Mouse (Mus musculus) gastrocnemius, adult 8-10 months (tissue): Measurements from ENCODE around the gene Bdp1. TPM values are rescaled to one million over a fixed set of nuclear protein-coding genes. Genes with fewer than 3 reads are reported as not detected.
"Not testable (repeated sequence)": the region's sequence is repeated elsewhere in the genome, so short reads cannot be mapped to it uniquely, and the experiment has no call there.

Experiments used
- DNase-seq, 2 experiments: peaks; one replicate each; pipeline ENCODE4 v3.0.0; 2022; ENCODE audit warnings: low spot score in 2 of 2
- total RNA-seq, 4 experiments: library from RNA; stranded (reverse); gene quantifications; 2 replicates each; pipeline ENCODE4 v1.2.4; 2022

Bdp1 gene
- total RNA-seq, result 10 to 100 TPM in 3 of 4 experiments, 1 to 10 TPM in 1; 9.3 to 18.4 (median 12.6) TPM

DNA sequence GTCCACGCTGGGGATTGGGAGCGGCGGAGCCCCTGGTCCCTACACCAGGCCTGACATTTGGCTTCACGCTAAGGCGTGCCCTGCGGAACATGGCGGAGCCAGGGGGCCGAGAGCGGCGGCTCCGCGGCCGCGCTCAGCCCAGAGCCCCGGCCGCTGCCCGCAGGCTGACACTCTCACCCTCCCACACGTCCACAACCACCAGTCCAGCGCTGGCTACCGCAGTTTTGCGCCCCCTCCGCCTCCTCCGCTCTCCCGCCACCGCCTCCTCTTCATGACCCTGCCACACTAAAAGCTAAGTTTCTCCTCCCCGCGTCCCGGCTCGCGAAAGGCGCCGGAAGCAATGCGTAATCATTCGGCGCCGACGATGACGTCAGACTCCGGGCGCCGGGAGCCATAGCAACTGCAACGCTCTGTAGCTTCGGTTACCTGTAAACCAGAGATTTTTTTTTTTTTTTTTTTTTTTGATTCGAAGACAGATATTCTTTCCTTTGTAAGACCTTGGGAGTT, at the start of gene Bdp1:
Bdp1 (minus strand) TSS at position 323 of the 507 bp plus-strand sequence.
- DNase-seq, result peak; percentile 79 to 84

DNA sequence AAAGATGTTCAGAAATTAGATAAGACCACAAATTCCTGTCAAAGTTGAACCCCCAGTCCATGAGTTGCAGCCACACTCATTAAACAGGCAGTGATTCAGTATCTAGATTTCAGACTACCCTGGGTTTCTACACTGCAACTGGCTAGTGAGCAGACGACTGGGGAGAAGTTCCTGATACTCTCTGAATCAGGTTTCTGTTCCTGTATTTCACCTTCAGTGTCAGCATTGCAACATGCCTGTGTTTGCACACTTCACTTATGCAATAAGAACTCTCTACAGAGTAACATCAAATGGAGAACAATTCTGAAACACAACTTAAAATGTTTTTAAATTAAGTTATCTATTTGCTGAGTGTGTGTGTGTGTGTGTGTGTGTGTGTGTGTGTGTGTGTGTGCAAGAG, 48.8 kb upstream of the Bdp1 start:
- no peak for DNase-seq

DNA sequence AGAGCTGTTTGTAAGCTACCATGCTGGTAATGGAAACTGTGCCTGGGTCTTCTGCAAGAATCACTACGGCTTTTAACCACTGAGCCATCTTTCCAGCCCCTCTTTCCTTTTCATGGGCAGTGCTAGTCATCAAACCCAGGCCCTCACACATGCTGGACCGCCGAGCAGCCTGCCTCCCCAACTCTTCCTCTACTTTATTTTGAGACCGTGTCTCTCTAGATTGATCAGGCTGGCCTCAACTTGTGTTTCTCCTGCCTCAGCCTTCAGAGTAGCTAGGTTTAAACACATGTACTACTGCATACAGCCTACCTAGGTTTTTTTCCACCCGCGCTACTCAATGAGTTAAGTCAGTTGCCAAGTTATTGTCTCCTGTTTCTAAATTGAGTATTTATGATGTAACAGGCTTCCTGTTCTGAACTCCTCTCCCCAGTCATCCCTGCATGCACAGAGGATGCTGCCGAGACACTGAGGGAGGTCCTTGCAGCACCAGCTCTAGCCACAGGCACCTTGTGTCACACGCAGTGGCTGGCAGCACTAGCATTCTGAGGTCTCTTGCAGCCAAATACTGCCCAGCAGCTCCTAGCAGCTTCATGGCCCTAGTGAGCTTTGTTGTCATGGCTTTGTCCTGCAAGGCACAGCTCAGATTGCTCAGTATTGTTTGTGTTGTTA, 37.9 kb upstream of the Bdp1 start:
- DNase-seq, result no peak

DNA sequence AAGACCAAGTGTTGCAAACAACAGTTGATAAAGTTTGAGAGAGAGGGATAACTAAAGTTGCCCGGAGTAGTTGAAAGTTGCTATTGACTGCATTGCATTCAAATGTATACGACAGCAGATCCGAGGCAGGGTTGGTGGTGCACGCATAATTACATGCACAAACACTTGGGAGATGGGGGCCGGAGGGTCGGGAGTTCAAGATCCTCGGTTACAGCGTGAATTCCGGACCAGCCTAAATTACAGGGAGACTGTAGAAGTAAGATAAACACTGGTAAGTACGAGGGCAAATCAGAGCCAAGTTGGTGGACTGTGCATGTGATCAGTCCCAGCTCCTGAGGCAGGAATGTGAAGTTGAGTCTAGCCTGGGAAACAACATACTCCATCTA, 21.4 kb upstream of the Bdp1 start:
- no peak for DNase-seq

DNA sequence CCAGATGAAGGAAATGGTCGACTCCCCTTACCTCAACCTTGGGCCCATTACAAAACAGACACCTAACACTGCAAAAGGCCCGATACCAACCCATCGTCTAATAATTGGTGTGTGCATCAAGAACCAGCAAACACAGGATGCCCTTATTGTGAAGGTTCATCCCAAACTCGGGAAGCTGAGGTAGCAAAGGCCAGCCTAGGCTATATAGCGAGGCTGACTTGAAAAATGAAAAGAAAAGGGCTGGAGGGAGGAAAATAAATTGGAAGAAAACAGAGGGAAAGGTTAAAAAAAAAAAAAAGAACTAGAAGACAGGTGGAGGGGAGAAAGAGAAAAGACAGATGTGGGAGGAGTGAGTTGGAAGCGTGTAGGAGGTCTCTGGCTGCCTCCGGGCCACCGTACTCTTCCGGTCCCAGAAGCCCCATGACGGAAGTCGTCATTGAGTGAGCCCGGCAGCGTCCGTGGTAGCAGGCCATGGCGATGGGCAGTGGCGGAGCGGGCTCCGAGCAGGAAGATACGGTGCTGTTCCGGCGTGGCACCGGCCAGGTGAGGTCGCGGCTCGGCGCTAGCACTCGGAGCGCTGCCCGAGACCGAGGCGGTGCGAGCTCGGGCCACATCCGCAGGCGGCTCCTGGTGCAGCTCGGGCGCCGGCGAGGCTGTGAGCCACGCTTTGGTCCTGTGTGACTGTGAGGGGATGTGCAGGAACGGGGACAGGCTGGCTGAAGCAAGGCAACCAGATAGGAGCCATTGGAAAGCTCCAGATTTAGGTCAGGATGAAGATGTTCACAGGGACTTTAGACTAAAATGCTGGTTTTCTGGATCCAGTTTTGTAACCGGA, 20.8 kb upstream of the Bdp1 start, which contains the start of gene Smn1:
Smn1 (plus strand) TSS at position 430 of the 835 bp plus-strand sequence.
- DNase-seq, result peak; percentile 77 to 86

DNA sequence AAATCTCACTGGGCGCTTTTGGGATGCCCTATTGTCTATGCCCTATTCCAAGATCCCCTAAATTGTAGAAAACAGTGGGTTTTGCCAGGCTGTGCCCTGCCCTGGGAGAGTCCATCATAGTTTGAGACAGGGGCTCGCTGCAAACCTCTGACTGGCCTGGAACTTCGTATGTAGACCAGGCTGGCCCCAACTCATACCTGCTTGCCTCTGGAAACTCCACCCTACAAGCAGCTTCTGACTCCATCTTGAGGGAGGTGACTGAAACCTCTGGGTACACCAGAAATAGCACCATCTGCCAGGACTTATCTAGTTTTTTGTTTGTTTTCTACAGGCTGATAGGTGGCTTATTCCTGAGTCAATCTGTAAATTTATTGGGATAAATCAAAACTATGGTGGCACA, 20.1 kb upstream of the Bdp1 start:
- DNase-seq, result no peak

DNA sequence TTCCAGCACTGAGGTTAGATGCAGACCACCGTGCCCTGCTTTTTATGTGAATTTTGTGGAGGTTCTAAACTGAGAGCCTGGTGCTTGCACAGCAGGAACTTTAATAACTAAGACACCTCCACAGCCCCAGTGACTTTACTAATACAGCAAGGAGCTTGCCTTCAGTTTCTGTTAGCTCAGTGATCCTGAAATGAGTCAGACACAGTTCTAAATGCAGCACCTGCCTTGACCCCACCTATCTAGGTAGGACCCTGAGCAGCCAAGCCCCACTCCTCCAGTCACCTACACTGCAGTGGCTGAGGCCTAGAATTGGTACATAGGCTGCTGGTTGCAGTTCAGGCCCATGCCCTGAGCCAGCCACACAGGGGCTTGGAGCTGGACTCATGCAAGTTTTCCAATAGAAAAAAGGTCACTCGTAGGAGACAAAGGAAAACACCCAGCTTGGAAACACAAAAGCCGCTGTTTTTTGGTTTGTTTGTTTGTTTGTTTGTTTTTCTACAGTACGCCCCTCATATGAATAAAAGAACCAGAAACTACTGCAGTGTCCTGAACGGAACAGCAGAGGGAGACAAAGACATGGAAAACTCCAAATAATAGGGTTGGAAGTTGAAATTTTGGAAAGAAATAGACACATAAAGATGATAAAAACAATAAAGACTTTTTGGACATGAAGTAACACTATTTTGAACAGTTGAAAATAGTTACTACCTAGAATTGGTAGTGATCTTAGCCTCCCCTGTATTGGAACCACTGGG, 8.5 kb upstream of the Bdp1 start:
- DNase-seq, result no peak

- peak; percentile 57 to 73 for DNase-seq
Measured at GRCm38 (mm10) chr13:100107652-100108472, 4.0 kb upstream of the Bdp1 start, which contains the start of gene Serf1. Serf1 (plus strand) TSS chr13:100108012.

GRCm38 (mm10) chr13:100103052-100103658, 715 bp downstream of the Bdp1 start:
- DNase-seq, result no peak

DNA sequence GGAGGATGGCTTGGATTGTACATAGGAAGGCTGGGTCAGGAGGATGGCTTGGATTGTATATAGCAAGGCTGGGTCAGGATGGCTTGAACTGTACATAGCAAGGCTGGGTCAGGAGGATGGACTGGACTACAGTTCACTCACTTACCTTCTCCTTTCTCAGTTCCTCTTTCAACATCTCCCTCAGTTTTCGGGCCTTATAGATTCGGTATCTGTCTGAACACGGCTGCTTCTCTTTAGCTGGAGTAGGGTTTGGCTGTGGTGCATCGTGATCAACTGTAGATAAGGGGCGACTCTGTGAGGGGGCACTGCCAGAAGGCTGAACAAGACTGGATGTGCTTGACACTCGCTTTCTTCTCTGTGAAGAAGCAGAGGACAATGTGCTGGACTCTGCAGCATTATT, 5.1 kb downstream of the Bdp1 start:
- no peak for DNase-seq

- DNase-seq, result no peak
Measured at GRCm38 (mm10) chr13:100071473-100071872, 32.4 kb downstream of the Bdp1 start.

GRCm38 (mm10) chr13:100067821-100068220, 36.0 kb downstream of the Bdp1 start:
- DNase-seq, result no peak

DNA sequence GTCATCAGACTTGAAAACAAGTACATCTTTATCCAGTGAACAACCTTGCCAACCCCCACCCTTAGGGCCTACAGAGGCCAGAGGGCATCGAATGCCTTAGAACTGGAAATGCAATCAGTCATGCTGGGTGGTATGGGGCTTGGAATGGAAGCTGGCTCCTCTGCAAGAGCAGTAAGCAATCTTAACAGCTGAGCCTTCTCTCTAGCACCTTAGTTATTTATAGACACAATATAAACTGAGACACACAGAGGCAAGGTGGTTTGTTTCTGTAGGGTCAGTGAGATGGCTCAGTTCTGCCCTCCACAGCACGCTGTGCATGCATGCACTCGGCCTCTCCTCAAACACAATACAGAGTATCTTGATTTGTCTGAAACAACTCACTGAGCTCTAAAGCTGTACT, 39.9 kb downstream of the Bdp1 start:
- no peak for DNase-seq

- DNase-seq, result not testable (repeated sequence)
Measured at GRCm38 (mm10) chr13:100057738-100058137, 46.1 kb downstream of the Bdp1 start.

GRCm38 (mm10) chr13:100026013-100026412, 77.9 kb downstream of the Bdp1 start:
- no peak for DNase-seq

DNA sequence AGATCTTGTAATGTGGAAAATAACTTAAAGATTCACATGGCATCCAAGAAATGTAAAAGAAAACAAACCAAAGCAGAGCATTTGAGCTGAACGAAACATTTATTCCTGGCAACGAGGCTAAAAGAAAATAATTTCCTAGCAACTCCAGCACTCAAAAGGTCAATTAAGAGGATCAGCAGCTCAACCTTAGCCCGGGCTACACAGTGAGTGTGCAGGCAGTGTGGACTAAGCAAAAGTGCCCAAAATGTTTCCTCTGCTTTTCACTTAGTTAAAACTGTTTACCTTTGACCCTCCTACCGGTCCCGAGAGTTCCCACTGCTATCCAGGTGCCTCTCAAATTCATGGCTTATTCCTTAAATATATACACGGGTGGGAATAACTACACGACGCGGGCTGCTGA, 87.0 kb downstream of the Bdp1 start:
- DNase-seq, result no peak

GRCm38 (mm10) chr13:100015937-100016336, 87.9 kb downstream of the Bdp1 start:
- DNase-seq, result no peak

DNA sequence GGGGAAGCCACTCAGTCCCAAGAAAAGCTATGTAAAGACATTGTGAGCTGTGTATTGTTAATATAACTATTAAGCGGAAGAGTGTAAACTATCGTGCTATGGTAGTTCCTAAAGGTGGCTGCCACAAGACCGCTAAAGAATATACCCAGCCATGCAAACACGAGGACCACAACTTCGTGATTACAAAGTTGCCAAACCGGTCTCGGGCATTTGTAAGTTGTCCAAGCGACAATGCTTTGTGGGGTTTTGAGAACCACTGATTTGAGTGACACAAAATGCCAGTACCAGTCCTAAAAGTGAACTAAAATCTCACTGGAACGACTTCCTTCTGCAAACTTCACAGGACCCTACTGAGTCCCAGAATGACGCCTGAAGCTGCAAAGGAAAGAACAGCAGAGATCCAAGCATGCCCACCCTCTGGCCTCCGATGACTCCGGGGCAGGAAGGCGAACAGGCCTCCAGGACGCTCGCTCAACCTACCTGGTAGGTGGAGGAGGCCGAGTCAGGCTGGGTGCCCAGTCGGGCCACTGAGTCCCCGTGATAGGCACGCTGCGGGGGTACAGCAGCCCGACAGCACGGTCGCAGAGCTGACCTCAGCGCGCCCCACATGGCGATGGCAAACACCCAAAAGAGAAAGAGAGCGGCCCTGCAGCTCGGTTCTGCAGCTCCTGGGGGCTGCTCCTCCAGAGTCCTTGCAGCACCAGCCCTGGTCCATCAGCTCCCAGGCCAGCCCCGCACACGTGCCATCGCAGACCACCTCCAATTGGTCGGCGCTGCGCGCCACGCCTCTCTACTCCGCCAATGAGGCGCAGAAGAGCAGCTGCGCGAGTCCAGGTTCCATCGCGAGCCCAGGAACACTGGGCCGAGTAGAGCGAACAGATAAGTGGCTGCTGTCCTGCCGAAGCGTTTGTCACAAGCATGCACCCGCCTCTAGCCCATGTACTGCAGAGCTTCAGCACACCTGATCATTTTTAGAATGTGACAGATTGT, 88.7 kb downstream of the Bdp1 start, which contains the start of gene Mccc2:
Mccc2 (minus strand) TSS at position 734 of the 990 bp plus-strand sequence.
- DNase-seq, result peak; percentile 68 to 81

- DNase-seq, result no peak
Measured at GRCm38 (mm10) chr13:100005911-100006496, 97.9 kb downstream of the Bdp1 start.
